Mouse (Mus musculus): ENCODE measurements around the gene Elac2. TPM values are rescaled to one million over a fixed set of nuclear protein-coding genes. Genes with fewer than 3 reads are reported as not detected.

The Elac2 gene
- 19.2 TPM for polyA plus RNA-seq (2014; fragmentation: Illumina TruSeq; extraction: RNeasy Lipid Tissue Mini Kit (QIAGEN cat#74804); ENCODE audit: low read depth, low replicate concordance)

DNA sequence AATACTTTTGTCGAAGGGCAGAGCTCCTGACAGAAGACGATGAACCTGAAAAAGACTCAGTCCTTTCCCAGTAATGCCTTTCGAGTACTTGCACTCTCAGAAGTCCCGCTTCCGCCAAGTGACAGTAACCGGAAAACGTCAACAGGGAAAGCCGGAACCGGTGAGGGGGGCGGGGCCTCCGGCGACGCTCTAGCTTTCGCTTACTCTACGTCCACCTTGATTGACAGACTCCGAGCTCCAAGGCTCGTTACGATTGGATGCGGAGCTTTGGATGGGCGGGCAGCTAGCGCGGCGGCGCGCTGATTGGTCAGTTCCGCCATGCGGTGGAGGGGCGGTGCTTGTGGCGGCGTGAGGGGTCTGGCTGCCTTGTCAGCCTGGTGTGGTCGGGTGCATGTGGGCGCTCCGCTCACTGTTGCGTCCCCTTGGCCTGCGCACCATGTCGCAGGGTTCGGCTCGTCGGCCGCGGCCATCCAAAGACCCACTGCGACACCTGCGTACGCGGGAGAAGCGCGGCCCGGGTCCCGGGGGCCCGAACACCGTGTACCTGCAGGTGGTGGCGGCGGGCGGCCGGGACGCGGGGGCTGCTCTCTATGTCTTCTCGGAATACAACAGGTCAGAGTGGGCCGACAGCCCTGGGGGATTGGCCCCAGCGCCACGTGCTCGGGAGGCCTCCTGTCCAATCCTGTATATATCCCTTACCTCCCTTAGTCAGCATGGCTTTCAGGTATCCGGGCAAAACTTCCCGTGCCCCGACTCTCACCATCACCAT is at the start of gene Elac2:
Gene Elac2 (plus strand): TSS at position 319 of the 769 bp plus-strand sequence.

Other genes starting within 250 kb of the Elac2 start
- not detected for gene 1700086D15Rik, start 180.9 kb downstream of the Elac2 start, polyA plus RNA-seq (2014; fragmentation: Illumina TruSeq; extraction: RNeasy Lipid Tissue Mini Kit (QIAGEN cat#74804); ENCODE audit: low read depth, low replicate concordance)
- 5.9 TPM for gene Arhgap44, start 183.9 kb downstream of the Elac2 start, polyA plus RNA-seq (2014; fragmentation: Illumina TruSeq; extraction: RNeasy Lipid Tissue Mini Kit (QIAGEN cat#74804); ENCODE audit: low read depth, low replicate concordance)

Data from adipose tissue, adult 10 weeks (tissue).